Mouse (Mus musculus) megakaryocyte, embryonic 14.5 days (primary cell): ENCODE results near the gene Arhgap24.

Source experiments
- FLI1 ChIP-seq: IDR thresholded peaks from 2 replicates; pipeline ENCODE4 v1.6.1; 2012; ENCODE audit warnings: low read length, inconsistent platforms, mixed read lengths
- GATA1 ChIP-seq: IDR thresholded peaks from 3 replicates; pipeline ENCODE4 v1.6.1; 2012; ENCODE audit warnings: mixed read lengths, low read length, inconsistent platforms, borderline replicate concordance

- no peak for TF ChIP-seq FLI1
- TF ChIP-seq GATA1: no peak
These were observed 162.2 kb downstream of the Arhgap24 start for GRCm38 (mm10) chr5:102643364-102643763.
